Mouse (Mus musculus) olfactory bulb, adult 2 months (tissue): ENCODE data around the gene Nfic. TPM values are rescaled to one million over a fixed set of nuclear protein-coding genes. Genes with fewer than 3 reads are reported as not detected.

Source experiments
- H3K27ac ChIP-seq: fragments of 200-500 bp; 2 replicates; pipeline ENCODE4 v1.5.1; 2012; ENCODE audit warnings: low read depth, low read length; ENCODE audit not compliant: insufficient read depth
- H3K4me1 ChIP-seq: fragments of 200-500 bp; 2 replicates; pipeline ENCODE4 v1.6.1; 2012; ENCODE audit warnings: low read length; ENCODE audit not compliant: control insufficient read depth, insufficient read depth
- H3K4me3 ChIP-seq: fragments of 200-500 bp; 2 replicates; pipeline ENCODE4 v1.5.1; 2012; ENCODE audit warnings: mild to moderate bottlenecking, low read depth, low read length, moderate library complexity; ENCODE audit not compliant: insufficient read depth
- CTCF ChIP-seq: fragments of 200-500 bp; IDR thresholded peaks from 2 replicates; pipeline ENCODE4 v1.5.1; 2012; ENCODE audit warnings: low read depth, mild to moderate bottlenecking, low read length, moderate library complexity; ENCODE audit not compliant: insufficient read depth
- POLR2A ChIP-seq: fragments of 200-500 bp; IDR thresholded peaks from 2 replicates; pipeline ENCODE4 v1.6.1; 2012; ENCODE audit warnings: mild to moderate bottlenecking, low read depth, low read length, moderate library complexity; ENCODE audit not compliant: insufficient read depth
- WGBS: fragments of 180-500 bp; shearing (Covaris S2); methylation state at CpG from one replicate; pipeline ENCODE4 v1.1.7; 2018; 5-methylcytosine and 5-hydroxymethylcytosine counted together
- polyA plus RNA-seq: library from polyadenylated mRNA; stranded (reverse); fragments of >200 nt; gene quantifications from 2 replicates; pipeline ENCODE4 v1.2.4, GENCODE M21; 2012; ENCODE audit warnings: low replicate concordance; ENCODE audit not compliant: missing spikeins, insufficient read depth, insufficient read length

Gene Nfic
- polyA plus RNA-seq, 1 experiment: not detected

DNA sequence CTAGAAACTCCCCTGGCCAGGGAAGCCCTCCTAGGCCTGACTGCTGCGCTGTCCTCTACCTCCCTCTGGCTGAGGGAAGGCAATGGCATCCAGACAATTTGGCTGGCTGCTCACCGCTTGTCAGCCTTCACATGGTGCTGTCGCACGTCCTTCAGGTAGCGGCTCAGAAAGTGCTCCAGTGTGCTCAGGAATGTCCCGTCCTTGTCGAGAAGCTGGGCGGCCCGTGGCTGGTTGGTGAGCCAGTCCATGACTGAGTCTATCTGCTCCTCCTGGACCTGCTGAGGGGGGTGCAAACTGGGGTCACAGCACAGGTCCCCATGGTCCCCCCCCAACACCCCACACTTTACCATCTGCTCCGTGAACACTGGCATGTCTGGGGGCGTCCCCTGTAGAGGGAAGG lies 32.6 kb upstream of the Nfic start:
- peaks cover 16% of the 10 kb centered on the region for H3K4me1 ChIP-seq
- WGBS: 88% methylated on average over 11 of the region's 11 CpGs
- H3K27ac ChIP-seq: no peak overlapping the region
- no peak overlapping the region for H3K4me3 ChIP-seq
- TF ChIP-seq POLR2A: no peak
- no peak for TF ChIP-seq CTCF

DNA sequence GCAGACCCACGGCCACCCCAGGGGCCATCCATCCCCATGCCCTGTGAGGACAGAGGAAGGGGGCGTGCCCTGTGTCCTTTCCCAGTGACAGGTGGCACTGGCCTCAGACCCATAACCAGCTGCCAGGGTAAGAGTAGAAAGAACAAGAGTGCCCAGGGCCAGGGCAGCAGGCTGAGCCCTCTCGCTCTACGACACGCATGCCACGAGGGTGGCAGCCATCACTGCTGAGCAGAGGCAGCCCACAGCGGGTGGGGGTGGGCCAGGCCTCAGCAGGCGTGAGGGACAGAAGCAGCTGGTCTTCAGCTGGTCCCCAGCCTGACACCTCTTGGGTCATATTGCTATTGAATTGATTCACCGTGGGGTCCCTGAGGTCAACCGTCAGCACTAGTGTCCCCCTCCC lies 31.1 kb upstream of the Nfic start:
- TF ChIP-seq POLR2A: no peak
- TF ChIP-seq CTCF: no peak
- WGBS: 87% methylated on average over 10 of the region's 10 CpGs
- peaks cover 20% of the 10 kb centered on the region for H3K4me1 ChIP-seq
- H3K4me3 ChIP-seq: no peak overlapping the region
- H3K27ac ChIP-seq: no peak overlapping the region

GRCm38 (mm10) chr10:81485479-81486018 lies 30.1 kb upstream of the Nfic start:
- Histone ChIP-seq H3K4me3 (no peak overlapping the region), H3K27ac (no peak overlapping the region), H3K4me1 (peaks cover 20% of the 10 kb centered on the region)
- no peak for TF ChIP-seq POLR2A
- no peak for TF ChIP-seq CTCF
- 66% methylated on average over 7 of the region's 7 CpGs for WGBS

GRCm38 (mm10) chr10:81485060-81485449 lies 29.6 kb upstream of the Nfic start:
- 5% methylated on average over 2 of the region's 2 CpGs for WGBS
- Histone ChIP-seq H3K4me3 (no peak overlapping the region), H3K27ac (peak overlapping the region; percentile 90; the same call in 1 of the 2 replicates), H3K4me1 (peaks cover 25% of the 10 kb centered on the region)
- no peak for TF ChIP-seq POLR2A
- no peak for TF ChIP-seq CTCF

GRCm38 (mm10) chr10:81484441-81485059 lies 29.1 kb upstream of the Nfic start:
- Histone ChIP-seq H3K4me1 (peaks cover 30% of the 10 kb centered on the region), H3K4me3 (no peak overlapping the region), H3K27ac (peak overlapping the region; percentile 90)
- TF ChIP-seq POLR2A (no peak), CTCF (no peak)
- WGBS: 29% methylated on average over 6 of the region's 6 CpGs

GRCm38 (mm10) chr10:81483983-81484382 lies 28.5 kb upstream of the Nfic start:
- 14% methylated on average over 9 of the region's 9 CpGs for WGBS
- Histone ChIP-seq H3K27ac (peak overlapping the region; percentile 90), H3K4me3 (no peak overlapping the region), H3K4me1 (peaks cover 31% of the 10 kb centered on the region)
- TF ChIP-seq POLR2A: no peak
- peak; percentile 45; the same call in 1 of the 2 replicates for TF ChIP-seq CTCF

DNA sequence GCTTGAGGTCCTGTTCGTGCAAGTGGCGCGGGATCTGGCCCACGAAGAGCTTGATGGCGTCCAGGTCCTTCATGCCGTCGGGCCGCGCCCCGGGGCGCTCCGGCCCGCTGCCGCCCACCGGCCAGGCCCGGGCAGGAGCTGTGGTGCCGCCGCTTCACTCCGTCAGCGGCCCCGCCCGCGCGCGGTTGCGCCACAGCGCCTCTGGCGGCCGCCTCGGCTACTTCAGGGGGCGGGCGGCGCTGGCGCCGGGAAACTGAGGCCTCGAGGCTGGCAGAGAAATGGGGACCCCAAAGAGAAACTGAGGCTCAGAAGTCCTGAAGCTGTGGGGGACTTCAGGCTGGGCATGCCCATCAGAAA lies 27.1 kb upstream of the Nfic start, which contains the start of gene Celf5:
Gene Celf5 (minus strand): TSS at position 177 of the 357 bp plus-strand sequence.
- Histone ChIP-seq H3K27ac (peak within 1 kb of the TSS; percentile 76), H3K4me1 (peaks cover 44% of the 10 kb centered on the region), H3K4me3 (peak within 1 kb of the TSS; percentile 62)
- under 1% methylated on average over 36 of the region's 36 CpGs for WGBS
- peak; percentile 67 for TF ChIP-seq POLR2A
- peak; percentile 91 for TF ChIP-seq CTCF

GRCm38 (mm10) chr10:81481605-81482532 lies 26.4 kb upstream of the Nfic start:
- Histone ChIP-seq H3K4me1 (peaks cover 50% of the 10 kb centered on the region), H3K4me3 (peak overlapping the region; percentile 62), H3K27ac (peak overlapping the region; percentile 76)
- 0 out of 2 replicates have a peak, but pooled peaks have one; percentile 5 for TF ChIP-seq CTCF
- TF ChIP-seq POLR2A: no peak
- 3% methylated on average over 35 of the region's 35 CpGs for WGBS
